Mouse (Mus musculus): Measurements from ENCODE around the gene Tuba1c.
"Not testable (repeated sequence)": the region's sequence is repeated elsewhere in the genome, so short reads cannot be mapped to it uniquely, and the experiment has no call there.

The Tuba1c gene

GRCm38 (mm10) chr15:99030585-99031387 is 1.1 kb downstream of the Tuba1c start:
- DNase-seq (ENCODE audit: low spot score): no peak

GRCm38 (mm10) chr15:99031388-99031675 is 1.6 kb downstream of the Tuba1c start:
- DNase-seq (ENCODE audit: low spot score): no peak

- no peak for DNase-seq (ENCODE audit: low spot score)
Measured at GRCm38 (mm10) chr15:99032041-99032725, 2.5 kb downstream of the Tuba1c start.

GRCm38 (mm10) chr15:99032726-99033250 is 3.1 kb downstream of the Tuba1c start:
- DNase-seq (ENCODE audit: low spot score): no peak

- DNase-seq (ENCODE audit: low spot score): no peak
Measured at GRCm38 (mm10) chr15:99033498-99034270, 4.0 kb downstream of the Tuba1c start.

GRCm38 (mm10) chr15:99035431-99035830 is 5.7 kb downstream of the Tuba1c start:
- DNase-seq (ENCODE audit: low spot score): peak; percentile 32

- DNase-seq (ENCODE audit: low spot score): no peak
Measured at GRCm38 (mm10) chr15:99036249-99036905, 6.7 kb downstream of the Tuba1c start.

GRCm38 (mm10) chr15:99038025-99038424 is 8.3 kb downstream of the Tuba1c start:
- no peak for DNase-seq (ENCODE audit: low spot score)

GRCm38 (mm10) chr15:99038797-99039196 is 9.1 kb downstream of the Tuba1c start:
- no peak for DNase-seq (ENCODE audit: low spot score)

- no peak for DNase-seq (ENCODE audit: low spot score)
Measured at GRCm38 (mm10) chr15:99039306-99039705, 9.6 kb downstream of the Tuba1c start.

- DNase-seq (ENCODE audit: low spot score): no peak
Measured at GRCm38 (mm10) chr15:99039996-99040919, 10.6 kb downstream of the Tuba1c start.

- DNase-seq (ENCODE audit: low spot score): no peak
Measured at GRCm38 (mm10) chr15:99040920-99041856, 11.5 kb downstream of the Tuba1c start.

- no peak for DNase-seq (ENCODE audit: low spot score)
Measured at GRCm38 (mm10) chr15:99042334-99042733, 12.6 kb downstream of the Tuba1c start.

GRCm38 (mm10) chr15:99044854-99045253 is 15.2 kb downstream of the Tuba1c start:
- DNase-seq (ENCODE audit: low spot score): no peak

- not testable (repeated sequence) for DNase-seq (ENCODE audit: low spot score)
Measured at GRCm38 (mm10) chr15:99045734-99046133, 16.0 kb downstream of the Tuba1c start.

- DNase-seq (ENCODE audit: low spot score): peak; percentile 66
Measured at GRCm38 (mm10) chr15:99049473-99050253, 20.0 kb downstream of the Tuba1c start.

GRCm38 (mm10) chr15:99053373-99053772 is 23.7 kb downstream of the Tuba1c start:
- DNase-seq (ENCODE audit: low spot score): no peak

GRCm38 (mm10) chr15:99055040-99055439 is 25.3 kb downstream of the Tuba1c start, which contains the start of gene Prph:
Gene Prph, plus strand, starts transcription at chr15:99055174.
- no peak for DNase-seq (ENCODE audit: low spot score)

- no peak for DNase-seq (ENCODE audit: low spot score)
Measured at GRCm38 (mm10) chr15:99055511-99055961, 25.8 kb downstream of the Tuba1c start.

Data from layer of hippocampus, adult 11-12 months (tissue).